Mouse (Mus musculus) embryo, embryonic 10 days (tissue): ENCODE measurements around the gene Psg26.
"Not testable (repeated sequence)": the region's sequence is repeated elsewhere in the genome, so short reads cannot be mapped to it uniquely, and the experiment has no call there.

Experiments used
- DNase-seq: peaks from one replicate; pipeline ENCODE4 v3.0.0-alpha.2; 2015; ENCODE audit warnings: low spot score

Psg26 gene

DNA sequence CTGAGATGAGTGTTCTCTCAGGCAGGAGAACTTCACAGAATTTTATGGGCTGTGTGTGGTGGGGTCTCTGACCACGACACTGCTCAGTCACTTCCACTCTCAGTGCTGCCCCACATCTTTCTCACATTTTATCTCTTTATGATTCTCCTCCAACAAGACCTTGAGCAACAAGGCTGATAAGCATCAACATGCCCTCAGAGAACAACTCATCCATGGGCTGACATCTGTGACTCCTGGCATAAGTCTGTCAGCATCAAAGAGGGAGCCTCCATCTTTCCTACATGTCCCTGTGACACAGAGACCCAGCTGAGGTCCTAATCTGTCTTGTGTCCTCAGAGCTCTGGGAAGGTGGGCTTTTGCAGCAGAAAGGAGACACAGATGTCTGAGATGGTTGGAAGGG lies at the start of gene Psg26:
TSS of gene Psg26 (minus strand) at position 101 of the 400 bp plus-strand sequence.
- no peak for DNase-seq

DNA sequence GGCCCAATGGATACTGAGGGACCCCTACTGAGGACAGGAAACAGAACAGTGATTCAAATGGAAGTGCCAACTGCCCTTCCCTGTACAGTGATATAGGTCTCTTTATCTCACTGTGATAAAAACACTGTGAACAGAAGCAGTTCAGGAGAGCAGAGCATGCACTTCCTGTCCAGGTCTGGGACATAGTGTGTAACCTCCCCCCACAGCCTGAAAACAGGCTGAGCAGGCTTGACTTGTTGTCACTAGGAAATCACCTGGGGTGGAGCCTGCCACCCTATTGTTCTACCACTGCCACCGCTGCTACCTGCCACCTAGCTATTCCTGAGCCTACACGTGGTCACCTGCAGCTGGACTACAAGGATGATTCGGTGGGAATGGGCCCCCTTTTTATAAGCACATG lies 49.4 kb upstream of the Psg26 start:
- DNase-seq = no peak

DNA sequence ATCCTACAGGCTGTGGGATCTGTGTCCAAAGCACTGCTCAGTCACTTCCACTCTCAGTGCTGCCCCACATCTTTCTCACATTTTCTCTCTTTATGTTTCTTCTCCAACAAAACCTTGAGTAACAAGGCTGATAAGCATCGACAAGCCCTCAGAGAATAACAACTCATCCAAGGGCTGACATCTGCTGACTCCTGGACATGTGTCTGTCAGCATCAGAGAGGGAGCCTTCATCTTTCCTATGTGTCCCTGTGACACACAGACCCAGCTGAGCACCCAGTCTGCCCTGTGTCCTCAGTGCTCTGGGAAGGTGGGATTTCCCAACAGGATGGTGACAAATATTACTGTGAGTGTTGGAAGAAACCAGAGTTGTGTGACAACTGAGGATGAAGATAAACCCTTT lies 48.2 kb upstream of the Psg26 start, which contains the start of gene Psg25:
TSS of gene Psg25 (minus strand) at position 101 of the 400 bp plus-strand sequence.
- no peak for DNase-seq

DNA sequence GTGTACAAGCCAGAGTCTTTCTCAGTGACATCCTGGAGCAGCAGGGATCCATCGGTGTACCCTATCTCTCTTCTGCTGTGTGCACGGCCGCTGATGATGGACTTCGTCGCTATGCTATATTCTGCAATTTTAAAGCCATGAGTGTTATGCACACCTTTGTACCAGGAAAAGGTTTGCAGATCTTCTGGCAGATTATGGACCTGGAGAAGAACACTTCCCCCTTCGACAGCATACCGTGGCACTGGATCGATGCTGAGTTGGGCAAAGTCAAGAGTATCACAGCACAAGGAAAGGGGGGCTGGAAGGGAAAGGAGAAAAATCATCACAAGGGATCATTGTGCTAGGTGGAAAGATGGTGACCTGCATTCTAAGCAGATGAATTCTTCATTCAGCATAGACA lies 40.7 kb upstream of the Psg26 start:
- no peak for DNase-seq

DNA sequence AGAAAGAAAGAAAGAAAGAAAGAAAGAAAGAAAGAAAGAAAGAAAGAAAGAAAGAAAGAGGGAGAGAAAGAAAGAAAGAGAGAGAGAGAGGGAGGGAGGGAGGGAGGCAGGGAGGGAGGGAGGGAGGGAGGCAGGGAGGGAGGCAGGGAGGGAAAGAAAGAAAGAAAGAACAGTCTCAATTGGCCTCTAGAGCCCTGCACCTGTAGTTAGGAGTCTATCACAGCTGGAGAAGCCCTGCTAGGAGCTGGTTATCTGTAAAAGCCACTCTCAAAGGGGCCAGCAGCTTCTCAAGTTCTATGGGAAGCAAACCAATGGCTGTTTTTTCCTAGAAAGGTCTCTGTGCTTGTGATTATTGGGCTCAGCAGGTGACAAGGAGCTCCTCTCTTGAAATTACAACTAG lies 28.9 kb upstream of the Psg26 start:
- DNase-seq = not testable (repeated sequence)

DNA sequence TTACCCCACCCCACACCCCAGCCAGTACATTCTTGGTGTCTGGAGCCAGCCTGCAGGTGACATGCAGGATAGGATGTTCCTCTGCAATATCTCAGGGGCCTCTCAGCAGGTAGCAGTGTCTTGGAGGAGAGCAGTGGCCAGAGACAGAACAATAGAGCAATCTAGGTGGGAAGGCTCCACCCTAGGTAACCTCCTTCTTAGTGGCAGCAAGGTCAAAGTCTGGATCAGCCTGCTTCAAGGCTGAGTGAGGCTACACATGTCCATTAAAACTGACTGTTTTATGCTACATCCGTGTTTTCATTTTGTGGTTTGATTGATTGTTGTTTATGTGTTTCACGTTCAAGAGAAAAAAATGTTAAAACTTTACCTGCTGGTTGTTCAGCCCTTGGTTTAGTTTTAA lies 28.4 kb upstream of the Psg26 start:
- DNase-seq = not testable (repeated sequence)

DNA sequence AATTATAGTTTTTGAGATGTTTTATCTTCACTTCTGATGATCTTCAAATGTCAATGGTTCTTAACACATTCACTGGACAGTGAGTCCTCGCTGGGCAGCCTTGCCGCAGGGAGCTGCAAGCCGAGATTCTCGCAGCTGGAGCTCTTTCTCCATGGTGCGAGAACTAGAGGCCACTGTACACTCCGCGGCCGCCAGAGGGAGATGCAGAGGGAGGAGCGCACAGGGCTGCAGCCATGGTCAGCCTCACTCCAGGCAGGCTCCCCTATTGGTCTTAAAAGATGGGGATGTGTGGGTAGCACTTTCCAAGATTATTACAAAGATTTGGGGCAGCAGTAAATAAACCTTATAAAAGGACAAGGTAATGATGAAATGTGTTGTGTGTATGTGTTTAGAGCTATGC lies 27.5 kb upstream of the Psg26 start:
- peak; percentile 51 for DNase-seq

DNA sequence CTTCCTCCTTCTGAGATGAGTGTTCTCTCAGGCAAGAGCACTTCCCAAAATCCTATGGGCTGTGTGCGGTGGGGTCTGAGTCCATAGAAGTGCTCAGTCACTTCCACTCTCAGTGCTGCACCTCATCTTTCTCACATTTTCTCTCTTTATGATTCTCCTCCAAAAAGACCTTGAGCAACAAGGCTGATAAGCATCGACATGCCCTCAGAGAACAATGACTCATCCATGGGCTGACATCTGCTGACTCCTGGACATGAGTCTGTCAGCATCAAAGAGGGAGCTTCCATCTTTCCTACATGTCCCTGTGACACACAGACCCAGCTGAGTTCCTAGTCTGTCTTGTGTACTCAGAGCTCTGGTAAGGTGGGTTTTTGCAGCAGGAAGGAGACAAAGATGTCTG lies 52.0 kb downstream of the Psg26 start, which contains the start of gene Psg28:
TSS of gene Psg28 (minus strand) at position 101 of the 400 bp plus-strand sequence.
- DNase-seq = not testable (repeated sequence)
